Mouse (Mus musculus) forebrain, embryonic 13.5 days (tissue): ENCODE results near the gene Hyou1. TPM values are rescaled to one million over a fixed set of nuclear protein-coding genes. Genes with fewer than 3 reads are reported as not detected.
A peak's percentile ranks its signal among the peaks of the same experiment; 100 is the strongest.
"Not testable (repeated sequence)": the region's sequence is repeated elsewhere in the genome, so short reads cannot be mapped to it uniquely, and the experiment has no call there.

Experiments used
- ATAC-seq: fragments of 200-750 bp; cut with Nextera tagmentation; 2 replicates; pipeline ENCODE4 v1.8.0; 2017
- H3K27ac ChIP-seq: fragments of 300-500 bp; sonication (generic); 2 replicates; pipeline ENCODE4 v1.5.1; 2015; ENCODE audit warnings: inconsistent platforms, mild to moderate bottlenecking, moderate library complexity
- H3K27me3 ChIP-seq: fragments of 300-500 bp; sonication (generic); 2 replicates; pipeline ENCODE4 v1.6.1; 2015; ENCODE audit warnings: mild to moderate bottlenecking, inconsistent platforms
- H3K36me3 ChIP-seq: fragments of 300-500 bp; sonication (generic); 2 replicates; pipeline ENCODE4 v1.6.1; 2015; ENCODE audit warnings: mild to moderate bottlenecking, inconsistent platforms; ENCODE audit not compliant: poor library complexity, severe bottlenecking
- H3K4me1 ChIP-seq: fragments of 300-500 bp; sonication (generic); 2 replicates; pipeline ENCODE4 v1.6.1; 2015; ENCODE audit warnings: inconsistent platforms
- H3K4me2 ChIP-seq: fragments of 300-500 bp; sonication (generic); 2 replicates; pipeline ENCODE4 v1.6.1; 2015; ENCODE audit warnings: inconsistent platforms, mild to moderate bottlenecking, moderate library complexity
- H3K4me3 ChIP-seq: fragments of 300-500 bp; sonication (generic); 2 replicates; pipeline ENCODE4 v1.5.1; 2015; ENCODE audit warnings: mild to moderate bottlenecking, inconsistent platforms
- H3K9ac ChIP-seq: fragments of 300-500 bp; sonication (generic); 2 replicates; pipeline ENCODE4 v1.6.1; 2015; ENCODE audit warnings: mild to moderate bottlenecking, inconsistent platforms
- H3K9me3 ChIP-seq: fragments of 300-500 bp; sonication (generic); replicated peaks from 2 replicates; pipeline ENCODE4 v1.6.1; 2016; ENCODE audit warnings: inconsistent platforms
- WGBS: fragments of 180-500 bp; shearing (Covaris S2); methylation state at CpG from one replicate; pipeline ENCODE4 v1.1.7; 2015; 5-methylcytosine and 5-hydroxymethylcytosine counted together
- polyA plus RNA-seq: library from polyadenylated mRNA; unstranded; fragments of >200 nt; fragmentation: Nextera tagmentation; extraction: Ambion mirVana; gene quantifications from 2 replicates; pipeline ENCODE4 v1.2.1, GENCODE M21; 2015

Hyou1 gene
- polyA plus RNA-seq: 22.4 and 26.5 TPM in 2 replicates

DNA sequence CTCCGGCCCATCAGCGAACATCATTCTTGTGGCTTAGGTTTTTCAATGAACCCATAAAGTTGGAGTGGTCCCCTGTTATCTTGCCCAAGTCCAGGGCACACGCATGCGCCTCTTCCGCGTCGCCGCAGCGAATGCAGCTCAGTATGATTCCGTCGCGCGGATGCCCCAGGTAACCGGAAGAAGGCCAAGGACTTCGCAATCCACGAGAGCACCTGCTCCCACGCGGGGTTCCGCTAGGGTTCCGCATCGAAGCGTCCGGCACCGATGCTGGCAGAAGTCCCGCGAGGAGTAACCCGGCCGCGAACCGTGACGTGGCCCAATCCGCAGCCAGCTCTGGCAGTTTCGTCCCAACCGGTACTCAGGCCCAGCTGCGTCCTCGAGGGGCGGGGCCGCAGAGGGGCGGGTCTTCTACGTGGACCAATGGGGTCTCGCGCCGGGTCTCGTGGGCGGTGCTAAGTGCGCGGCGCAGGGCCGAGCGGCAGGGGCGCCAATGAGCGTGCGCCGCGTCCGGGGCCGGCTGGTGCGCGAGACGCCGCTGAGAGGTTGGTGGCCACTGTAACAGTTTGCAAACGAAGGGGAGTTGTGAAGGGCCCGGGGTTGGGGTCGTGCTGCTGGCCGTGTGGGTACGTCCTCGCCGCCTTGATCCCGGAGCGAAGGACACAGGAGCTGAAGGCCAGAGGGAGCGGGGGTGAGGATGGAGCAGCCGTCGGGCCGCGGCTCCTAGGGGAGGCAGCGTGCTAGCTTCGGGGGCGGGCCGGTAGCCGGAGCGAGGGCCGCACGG is at the start of gene Hyou1:
Hyou1 (plus strand) TSS at position 437 of the 781 bp plus-strand sequence.
- Histone ChIP-seq H3K27ac (peak within 1 kb of the TSS; percentile 81), H3K4me3 (peak within 1 kb of the TSS; percentile 90), H3K9me3 (no peaks in the 10 kb centered on the region), H3K4me1 (peaks cover 21% of the 10 kb centered on the region), H3K36me3 (peaks cover 37% of the 10 kb centered on the region), H3K4me2 (peak within 1 kb of the TSS; percentile 93), H3K27me3 (no peaks in the 10 kb centered on the region), H3K9ac (peak within 1 kb of the TSS; percentile 98)
- under 1% methylated on average over 81 of the region's 83 CpGs for WGBS
- peak; percentile 99 for ATAC-seq

- Histone ChIP-seq H3K9me3 (no peaks in the 10 kb centered on the region; the same call in 1 of the 2 replicates), H3K4me3 (no peak overlapping the region), H3K27ac (no peak overlapping the region), H3K27me3 (no peaks in the 10 kb centered on the region), H3K4me1 (peaks cover 20% of the 10 kb centered on the region), H3K9ac (no peak overlapping the region), H3K4me2 (no peak overlapping the region), H3K36me3 (peaks cover 53% of the 10 kb centered on the region)
- 95% methylated on average over 6 of the region's 6 CpGs for WGBS
- no peak for ATAC-seq
These were observed 48.6 kb upstream of the Hyou1 start for GRCm38 (mm10) chr9:44330736-44331135.

DNA sequence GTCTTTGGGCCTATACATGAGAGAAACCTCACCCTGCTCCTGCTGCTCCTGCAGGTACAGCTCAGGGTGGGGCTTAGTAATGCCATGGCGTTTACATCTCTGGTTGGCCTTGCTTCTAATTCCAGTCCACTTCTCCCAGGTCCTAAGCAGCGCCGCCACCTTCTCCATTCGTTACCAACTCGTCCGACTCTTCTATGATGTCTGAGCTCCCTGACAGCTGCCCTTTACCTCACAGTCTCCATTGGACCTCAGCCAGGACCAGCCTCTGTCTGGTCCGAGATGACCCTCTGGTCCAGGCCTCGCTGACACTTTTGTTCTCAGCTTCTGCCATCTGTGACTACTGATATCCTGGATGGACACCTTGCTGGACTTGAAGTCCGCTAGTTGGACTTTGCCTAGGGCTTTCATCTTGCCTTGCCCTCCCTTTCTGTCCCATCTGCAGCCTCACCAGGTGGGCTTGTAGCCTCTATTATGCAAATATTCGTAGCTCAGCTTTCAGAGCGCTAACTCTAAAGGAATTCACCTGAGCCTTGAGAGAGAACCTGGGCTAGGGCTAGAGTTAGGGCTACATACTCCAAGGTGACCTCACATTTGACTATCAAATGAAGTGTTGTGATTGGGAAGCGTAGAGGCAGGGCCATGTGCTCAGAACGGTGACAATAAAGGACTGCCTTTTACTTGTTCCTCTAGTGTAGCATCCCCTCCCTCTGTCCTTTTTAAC is 46.2 kb upstream of the Hyou1 start:
- H3K27me3 ChIP-seq: no peaks in the 10 kb centered on the region
- no peak overlapping the region for H3K27ac ChIP-seq
- no peaks in the 10 kb centered on the region; the same call in 1 of the 2 replicates for H3K9me3 ChIP-seq
- no peak for ATAC-seq
- H3K4me1 ChIP-seq: peaks cover 27% of the 10 kb centered on the region
- 97% methylated on average over 13 of the region's 13 CpGs for WGBS
- no peak overlapping the region for H3K4me2 ChIP-seq
- H3K36me3 ChIP-seq: peaks cover 69% of the 10 kb centered on the region
- no peak overlapping the region for H3K4me3 ChIP-seq
- no peak overlapping the region for H3K9ac ChIP-seq

DNA sequence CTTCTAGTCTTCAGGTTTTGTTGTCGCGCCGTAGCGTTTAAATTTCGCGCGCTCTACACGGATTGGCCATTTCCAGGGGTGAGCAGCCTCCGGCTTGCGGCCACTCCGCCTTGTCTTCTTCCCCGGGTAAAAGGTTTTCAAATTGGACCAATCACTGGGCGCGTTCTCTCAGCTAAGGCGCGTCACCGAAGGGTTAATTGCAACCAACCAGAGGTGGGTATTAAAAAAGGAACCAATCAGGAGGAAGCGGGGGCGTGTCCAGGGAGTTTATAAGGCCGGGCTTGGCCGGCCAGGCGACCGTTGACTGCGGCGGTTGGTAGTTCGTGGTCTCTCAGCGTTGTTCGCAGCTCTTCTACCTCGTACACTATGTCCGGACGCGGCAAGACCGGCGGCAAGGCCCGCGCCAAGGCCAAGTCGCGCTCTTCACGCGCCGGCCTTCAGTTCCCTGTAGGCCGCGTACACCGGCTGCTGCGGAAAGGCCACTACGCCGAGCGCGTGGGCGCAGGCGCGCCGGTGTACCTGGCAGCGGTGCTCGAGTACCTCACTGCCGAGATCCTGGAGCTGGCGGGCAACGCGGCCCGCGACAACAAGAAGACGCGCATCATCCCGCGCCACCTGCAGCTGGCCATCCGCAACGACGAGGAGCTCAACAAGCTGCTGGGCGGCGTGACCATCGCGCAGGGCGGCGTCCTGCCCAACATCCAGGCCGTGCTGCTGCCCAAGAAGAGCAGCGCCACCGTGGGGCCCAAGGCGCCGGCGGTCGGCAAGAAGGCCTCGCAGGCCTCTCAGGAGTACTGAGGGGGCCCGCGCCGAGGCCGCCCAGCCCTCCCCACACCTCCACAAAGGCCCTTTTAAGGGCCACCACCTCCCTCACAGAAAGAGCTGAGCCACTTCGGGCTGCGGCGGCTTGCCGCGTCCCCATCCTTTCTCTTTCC is 44.6 kb upstream of the Hyou1 start, which contains the start of gene H2afx:
H2afx (plus strand) TSS at position 299 of the 935 bp plus-strand sequence.
- H3K4me3 ChIP-seq: peak within 1 kb of the TSS; percentile 92
- H3K4me1 ChIP-seq: peaks cover 23% of the 10 kb centered on the region
- ATAC-seq: peak; percentile 95
- H3K4me2 ChIP-seq: peak within 1 kb of the TSS; percentile 81
- peak within 1 kb of the TSS; percentile 98 for H3K9ac ChIP-seq
- H3K27me3 ChIP-seq: no peaks in the 10 kb centered on the region
- H3K27ac ChIP-seq: peak within 1 kb of the TSS; percentile 98
- H3K9me3 ChIP-seq: no peaks in the 10 kb centered on the region; the same call in 1 of the 2 replicates
- H3K36me3 ChIP-seq: peaks cover 72% of the 10 kb centered on the region
- under 1% methylated on average over 84 of the region's 91 CpGs for WGBS

DNA sequence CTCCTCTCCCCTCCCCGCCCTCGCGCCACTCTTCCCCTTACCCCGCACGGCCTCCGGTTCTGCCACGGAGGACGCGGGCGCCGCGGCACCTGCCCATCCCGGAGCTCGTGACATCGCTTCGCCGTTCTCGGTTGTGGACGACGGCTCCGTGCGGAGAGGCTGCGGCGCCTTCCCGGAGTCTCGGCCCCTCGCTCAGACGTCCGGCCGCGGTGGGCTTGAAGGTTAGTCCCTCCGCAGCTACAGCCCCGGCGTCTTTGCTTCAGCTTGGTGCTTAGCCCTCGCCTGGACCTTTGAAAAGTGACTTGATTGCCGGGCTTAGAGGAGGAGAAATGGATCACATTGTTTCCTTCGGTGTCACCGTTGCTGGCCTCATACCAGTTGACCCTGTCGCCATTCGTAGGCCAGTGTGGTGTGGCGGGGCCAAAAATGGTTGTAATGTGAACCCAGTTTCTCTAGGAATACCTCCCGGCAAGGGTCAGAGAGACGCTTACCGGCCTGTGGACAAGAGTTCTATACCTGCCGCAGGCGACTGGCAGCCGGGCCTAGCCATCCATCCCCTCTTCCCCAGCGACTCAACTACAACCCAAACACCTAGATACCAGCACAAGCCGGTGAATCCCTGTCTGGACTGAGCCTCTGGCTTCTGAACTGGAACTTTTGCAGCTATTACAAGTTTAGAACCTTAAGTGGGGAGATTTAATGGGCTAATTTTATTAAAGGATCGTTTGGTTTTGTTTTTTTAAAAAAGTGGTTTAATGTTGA is 43.8 kb upstream of the Hyou1 start:
- Histone ChIP-seq H3K9ac (peak overlapping the region; percentile 98), H3K4me2 (peak overlapping the region; percentile 81), H3K4me1 (peaks cover 23% of the 10 kb centered on the region), H3K9me3 (no peaks in the 10 kb centered on the region; the same call in 1 of the 2 replicates), H3K27ac (peak overlapping the region; percentile 98), H3K27me3 (no peaks in the 10 kb centered on the region), H3K36me3 (peaks cover 70% of the 10 kb centered on the region), H3K4me3 (peak overlapping the region; percentile 92)
- under 1% methylated on average over 50 of the region's 50 CpGs for WGBS
- peak; percentile 28; the same call in 1 of the 2 replicates for ATAC-seq

DNA sequence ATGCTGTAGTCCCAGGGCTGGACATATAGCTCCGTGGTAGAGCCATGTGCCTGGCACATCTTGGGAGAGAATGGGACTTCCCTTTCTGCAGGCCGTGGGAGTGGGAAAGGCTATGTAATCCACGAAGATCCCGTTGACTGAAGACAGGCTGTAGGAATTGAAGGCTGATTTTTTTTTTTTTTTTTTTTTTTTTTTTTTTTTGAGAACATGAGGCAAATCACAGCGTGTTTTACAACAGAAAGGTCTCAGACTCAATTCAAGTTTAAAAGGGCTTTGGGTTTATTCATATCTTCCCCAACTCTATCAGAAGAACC is 43.2 kb upstream of the Hyou1 start:
- WGBS: 0% methylated on average over 5 of the region's 5 CpGs
- no peak for ATAC-seq
- H3K27me3 ChIP-seq: no peaks in the 10 kb centered on the region
- H3K9me3 ChIP-seq: no peaks in the 10 kb centered on the region; the same call in 1 of the 2 replicates
- H3K4me2 ChIP-seq: peak overlapping the region; percentile 81
- H3K9ac ChIP-seq: peak overlapping the region; percentile 98
- peaks cover 68% of the 10 kb centered on the region for H3K36me3 ChIP-seq
- H3K4me1 ChIP-seq: peaks cover 23% of the 10 kb centered on the region
- H3K27ac ChIP-seq: peak overlapping the region; percentile 98; the same call in 1 of the 2 replicates
- peak overlapping the region; percentile 92 for H3K4me3 ChIP-seq

DNA sequence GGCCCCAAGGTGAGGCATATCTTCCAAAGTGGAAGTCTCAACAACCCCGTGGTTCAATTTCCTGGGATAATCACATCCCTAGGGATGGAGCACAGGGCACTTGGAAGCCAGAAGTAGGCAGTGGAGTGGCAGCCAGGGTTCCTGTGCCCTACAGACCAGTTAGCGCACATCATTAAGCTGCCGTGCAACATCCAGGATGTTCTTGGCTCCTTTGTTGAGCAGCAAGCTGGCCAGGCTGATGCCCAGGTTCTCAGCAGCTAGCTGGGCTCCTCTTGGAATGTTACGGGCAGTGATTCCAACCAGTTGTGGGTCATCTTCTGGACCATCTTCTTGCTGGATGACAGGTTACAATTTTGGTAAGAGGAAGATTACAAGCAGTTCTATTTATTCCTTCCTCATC is 42.8 kb upstream of the Hyou1 start:
- H3K27ac ChIP-seq, H3K9me3 ChIP-seq, ATAC-seq, H3K27me3 ChIP-seq: not testable (repeated sequence)
- peak overlapping the region; percentile 92 for H3K4me3 ChIP-seq
- 21% methylated on average over 4 of the region's 4 CpGs for WGBS
- H3K36me3 ChIP-seq: peaks cover 68% of the 10 kb centered on the region
- H3K4me2 ChIP-seq: peak overlapping the region; percentile 81
- peaks cover 23% of the 10 kb centered on the region for H3K4me1 ChIP-seq
- H3K9ac ChIP-seq: peak overlapping the region; percentile 98

DNA sequence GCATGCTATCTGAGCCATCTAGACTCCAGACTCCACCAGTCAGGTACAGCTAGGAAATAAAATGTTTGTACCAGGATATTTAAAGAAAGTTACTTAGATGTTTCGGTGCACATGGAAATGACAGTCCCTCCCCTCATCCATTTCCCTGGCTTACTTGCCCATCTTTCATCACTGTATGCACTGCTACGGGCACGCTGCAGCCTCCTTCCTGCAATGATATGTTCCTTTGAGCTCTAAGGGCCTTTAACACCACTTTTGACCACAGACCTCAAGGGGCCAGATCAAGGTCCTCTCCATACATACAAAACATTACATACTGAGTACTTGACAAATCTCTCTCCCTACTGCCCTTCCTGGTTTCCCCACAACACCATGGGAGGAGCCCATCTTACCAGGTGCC is 42.3 kb upstream of the Hyou1 start:
- Histone ChIP-seq H3K4me1 (peaks cover 23% of the 10 kb centered on the region), H3K4me2 (peak overlapping the region; percentile 81), H3K36me3 (peaks cover 65% of the 10 kb centered on the region), H3K4me3 (peak overlapping the region; percentile 92), H3K27me3 (no peaks in the 10 kb centered on the region), H3K27ac (no peak overlapping the region; the same call in 1 of the 2 replicates), H3K9ac (peak overlapping the region; percentile 98), H3K9me3 (no peaks in the 10 kb centered on the region; the same call in 1 of the 2 replicates)
- no peak for ATAC-seq
- 84% methylated on average over 3 of the region's 3 CpGs for WGBS

DNA sequence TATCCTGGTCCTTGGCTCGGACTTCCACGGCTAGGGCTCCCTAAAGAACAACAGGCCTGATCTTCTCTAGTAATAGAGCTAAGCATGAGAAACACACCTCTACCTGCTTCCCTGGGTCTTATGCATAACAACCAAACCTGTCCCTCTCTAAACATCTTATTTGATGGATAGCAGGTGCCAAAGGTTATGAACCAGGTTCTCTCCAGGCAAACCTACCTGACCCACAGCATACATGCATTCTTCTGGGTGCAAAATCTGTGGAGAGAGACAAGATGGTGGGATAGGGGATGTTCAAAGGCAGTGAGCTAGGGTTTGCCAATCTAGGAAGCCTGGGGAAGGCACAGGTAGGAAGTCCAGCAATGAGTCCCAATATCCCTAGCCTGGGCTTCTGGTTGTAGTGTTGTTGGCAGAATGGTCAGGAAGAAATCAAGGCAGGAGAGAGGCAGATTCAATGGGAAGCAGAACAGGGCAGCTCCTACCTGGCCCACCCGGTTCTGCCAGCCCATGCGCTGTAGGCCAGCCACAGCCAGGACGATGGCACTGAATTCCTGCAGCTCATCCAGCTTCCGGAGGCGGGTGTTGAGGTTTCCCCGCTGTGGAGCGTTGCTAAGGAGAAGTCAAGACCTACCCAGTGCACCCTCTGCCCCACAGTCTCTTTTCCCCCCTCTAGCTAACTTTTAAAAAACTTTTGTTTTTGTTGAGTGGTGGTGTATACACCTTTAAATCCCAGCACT is 41.7 kb upstream of the Hyou1 start:
- Histone ChIP-seq H3K9me3 (no peaks in the 10 kb centered on the region; the same call in 1 of the 2 replicates), H3K36me3 (peaks cover 60% of the 10 kb centered on the region), H3K4me3 (peak overlapping the region; percentile 92), H3K9ac (peak overlapping the region; percentile 98), H3K27ac (peak overlapping the region; percentile 21; the same call in 1 of the 2 replicates), H3K27me3 (no peaks in the 10 kb centered on the region), H3K4me1 (peaks cover 25% of the 10 kb centered on the region), H3K4me2 (peak overlapping the region; percentile 81)
- 64% methylated on average over 9 of the region's 9 CpGs for WGBS
- no peak for ATAC-seq

- no peak for ATAC-seq
- H3K36me3 ChIP-seq: peaks cover 50% of the 10 kb centered on the region
- H3K9me3 ChIP-seq: no peaks in the 10 kb centered on the region; the same call in 1 of the 2 replicates
- 84% methylated on average over 5 of the region's 5 CpGs for WGBS
- H3K4me1 ChIP-seq: peaks cover 34% of the 10 kb centered on the region
- H3K9ac ChIP-seq: no peak overlapping the region
- H3K27me3 ChIP-seq: no peaks in the 10 kb centered on the region
- H3K27ac ChIP-seq: no peak overlapping the region
- no peak overlapping the region for H3K4me3 ChIP-seq
- no peak overlapping the region for H3K4me2 ChIP-seq
These were observed 40.7 kb upstream of the Hyou1 start for GRCm38 (mm10) chr9:44338574-44338973.
